Mouse (Mus musculus) lung, adult 2 months (tissue): ENCODE results near the gene Rbfox2. TPM values are rescaled to one million over a fixed set of nuclear protein-coding genes. Genes with fewer than 3 reads are reported as not detected.

Experiments used
- DNase-seq: peaks from one replicate; pipeline ENCODE4 v3.0.0; 2022
- H3K4me1 ChIP-seq: fragments of 200-500 bp; 2 replicates; pipeline ENCODE4 v1.6.1; 2011; ENCODE audit warnings: low read length; ENCODE audit not compliant: control insufficient read depth, insufficient read depth
- H3K4me3 ChIP-seq: fragments of 200-500 bp; replicated peaks from 2 replicates; pipeline ENCODE3; 2011; ENCODE audit warnings: low read depth, mild to moderate bottlenecking, control low read depth, low read length; ENCODE audit errors: extremely low read depth
- CTCF ChIP-seq: fragments of 200-500 bp; IDR thresholded peaks from 2 replicates; pipeline ENCODE4 v1.5.1; 2011; ENCODE audit warnings: mild to moderate bottlenecking, low read length, control low read depth; ENCODE audit not compliant: insufficient read depth
- POLR2A ChIP-seq: fragments of 200-500 bp; IDR thresholded peaks from 2 replicates; pipeline ENCODE4 v1.6.1; 2011; ENCODE audit warnings: low read depth, mild to moderate bottlenecking, control low read depth, low read length, borderline replicate concordance; ENCODE audit errors: extremely low read depth
- WGBS: fragments of 180-500 bp; shearing (Covaris S2); methylation state at CpG from one replicate; pipeline ENCODE4 v1.1.7; 2018; 5-methylcytosine and 5-hydroxymethylcytosine counted together
- polyA plus RNA-seq: library from polyadenylated mRNA; depleted of rRNA; stranded (reverse); fragments of >200 nt; gene quantifications from 2 replicates; pipeline ENCODE4 v1.2.3, GENCODE M21; 2012

Rbfox2 gene
- polyA plus RNA-seq, 1 experiment = 72.0 TPM

DNA sequence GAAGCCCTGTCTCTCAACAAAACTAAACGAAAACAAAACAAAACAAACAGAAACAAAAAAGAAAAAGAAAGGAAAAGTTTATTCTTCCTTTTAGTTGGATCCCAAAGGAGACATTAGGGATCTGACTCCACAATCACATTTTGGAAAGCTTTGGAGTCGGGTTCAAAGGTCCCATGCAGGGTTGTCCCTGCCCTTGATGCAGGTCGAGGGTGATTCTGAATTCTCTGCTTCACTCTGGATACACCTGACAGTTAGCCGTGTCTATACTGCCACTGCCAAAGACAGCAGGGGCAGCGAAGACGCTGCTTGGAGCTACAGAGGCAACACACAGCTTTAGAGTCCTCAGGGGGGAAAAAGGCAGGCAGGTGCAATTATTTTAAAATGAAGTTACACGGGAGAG is 194.9 kb downstream of the Rbfox2 start:
- WGBS = 80% methylated on average over 7 of the region's 7 CpGs
- Histone ChIP-seq H3K4me1 (no peaks in the 10 kb centered on the region), H3K4me3 (no peak overlapping the region)
- TF ChIP-seq POLR2A (no peak), CTCF (no peak)
- no peak for DNase-seq

DNA sequence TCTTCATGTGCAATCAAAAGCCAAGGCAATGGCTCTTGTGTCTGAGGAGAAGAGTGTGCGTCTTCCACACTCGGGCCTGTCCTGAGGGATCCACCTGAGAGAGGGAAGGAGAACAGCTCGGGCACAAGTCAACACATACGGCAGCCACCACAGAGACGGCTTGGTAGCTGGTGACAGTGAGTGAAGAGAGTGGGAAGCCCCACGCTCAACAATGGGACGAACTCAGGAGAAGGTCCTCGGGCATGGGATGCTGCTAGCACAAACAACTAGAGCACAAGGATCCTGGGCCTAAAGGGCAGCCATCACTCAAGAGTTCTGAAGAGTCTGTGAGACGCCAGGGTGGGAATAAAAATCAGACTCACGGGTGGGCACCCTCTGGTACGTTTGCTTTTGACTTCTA is 196.4 kb downstream of the Rbfox2 start:
- TF ChIP-seq POLR2A (no peak), CTCF (no peak)
- no peak for DNase-seq
- Histone ChIP-seq H3K4me3 (no peak overlapping the region), H3K4me1 (no peaks in the 10 kb centered on the region)
- 70% methylated on average over 11 of the region's 11 CpGs for WGBS

DNA sequence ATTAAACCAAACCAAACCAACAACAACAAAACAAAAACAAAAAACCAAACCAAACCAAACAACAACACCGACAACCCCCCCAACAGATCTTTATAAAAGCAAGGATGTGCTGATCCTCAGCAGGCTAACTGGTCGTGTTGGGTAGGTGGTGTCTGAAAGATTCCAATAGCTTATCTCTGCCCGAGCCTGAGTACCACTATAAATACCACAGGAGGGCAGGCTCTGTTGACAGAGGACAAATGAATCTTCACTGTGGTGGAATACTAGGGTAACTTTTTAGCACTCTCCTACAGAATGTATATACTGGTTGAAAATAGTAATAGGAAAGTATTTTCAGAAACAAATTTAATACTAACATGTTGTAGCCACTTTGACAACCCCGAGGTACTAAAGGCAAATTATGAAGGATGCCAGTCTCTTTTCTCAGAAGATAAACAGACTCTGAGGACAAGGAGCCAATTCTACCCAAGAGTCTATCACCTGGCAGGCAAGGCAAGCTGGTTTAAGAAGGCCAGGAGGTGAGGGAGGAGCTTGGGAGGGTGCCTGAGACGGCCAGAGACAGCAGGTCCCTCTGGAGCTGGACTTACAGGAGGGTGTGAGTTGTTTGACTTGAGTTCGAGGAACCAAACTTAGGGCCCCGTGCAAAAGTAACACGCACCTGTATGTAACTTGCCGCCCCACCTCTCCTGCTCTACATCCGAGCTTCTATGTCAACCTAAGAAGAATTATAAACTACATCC is 199.5 kb downstream of the Rbfox2 start:
- WGBS = 74% methylated on average over 10 of the region's 10 CpGs
- TF ChIP-seq POLR2A = no peak
- no peak for TF ChIP-seq CTCF
- no peaks in the 10 kb centered on the region; the same call in 1 of the 2 replicates for H3K4me1 ChIP-seq
- DNase-seq = no peak
- H3K4me3 ChIP-seq = no peak overlapping the region

DNA sequence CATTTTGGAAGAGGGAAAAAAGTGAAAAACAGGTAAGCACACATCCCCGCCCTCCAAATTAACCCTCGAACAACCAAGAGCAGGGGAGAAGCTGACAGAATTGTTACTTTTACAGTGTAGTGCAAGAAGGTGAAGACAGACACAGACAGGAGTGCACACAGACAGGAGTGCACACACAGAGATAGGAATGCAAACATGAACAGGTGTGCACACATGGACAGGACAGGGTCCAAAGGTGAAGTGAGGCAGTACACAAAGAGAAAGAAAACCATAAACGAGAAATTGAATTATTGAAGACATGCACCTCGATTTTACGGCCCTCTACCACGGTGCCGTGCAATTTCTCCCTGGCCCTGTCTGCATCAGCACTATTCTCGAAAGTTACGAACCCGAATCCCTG is 201.5 kb downstream of the Rbfox2 start:
- Histone ChIP-seq H3K4me1 (no peaks in the 10 kb centered on the region; the same call in 1 of the 2 replicates), H3K4me3 (no peak overlapping the region)
- no peak for DNase-seq
- no peak for TF ChIP-seq POLR2A
- no peak for TF ChIP-seq CTCF
- 84% methylated on average over 10 of the region's 10 CpGs for WGBS

DNA sequence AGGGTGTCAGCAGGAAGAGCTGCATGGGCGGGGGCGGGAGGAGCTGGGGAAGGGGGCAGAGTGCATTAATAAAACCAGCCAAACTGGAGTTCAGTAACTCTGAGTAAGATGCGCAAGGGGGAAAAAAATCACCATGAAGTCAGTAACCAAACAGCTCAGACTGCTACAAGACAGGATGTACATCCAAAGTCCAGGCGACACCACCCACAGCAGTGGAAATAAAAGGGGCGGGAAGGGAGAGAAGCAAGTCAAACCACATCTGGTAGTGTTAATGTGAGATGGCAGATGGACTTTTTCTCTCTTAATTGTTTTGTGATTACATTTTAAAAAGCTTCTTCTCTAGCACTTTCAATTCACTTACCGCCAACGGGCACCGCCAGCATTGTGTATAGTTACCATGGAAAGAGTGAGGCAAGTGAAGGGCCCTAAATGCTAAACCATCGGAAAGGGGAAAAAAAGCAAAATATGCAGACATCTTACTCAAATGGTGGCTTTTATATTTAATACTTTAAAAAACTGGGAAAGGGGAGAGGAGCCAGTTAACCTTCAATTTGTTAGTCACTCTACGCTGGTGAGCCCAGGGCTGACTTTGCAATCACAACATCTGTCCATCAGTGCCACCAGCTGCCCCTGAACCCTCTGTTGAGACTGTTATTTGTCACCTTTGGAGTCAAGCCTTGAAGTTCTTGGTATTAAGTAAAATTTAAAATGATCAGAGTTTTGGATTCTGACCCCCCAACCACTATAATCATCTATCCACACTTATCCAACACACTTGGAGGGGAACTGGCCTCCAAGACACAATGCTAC is 202.2 kb downstream of the Rbfox2 start:
- H3K4me1 ChIP-seq = no peaks in the 10 kb centered on the region; the same call in 1 of the 2 replicates
- no peak overlapping the region for H3K4me3 ChIP-seq
- 69% methylated on average over 10 of the region's 10 CpGs for WGBS
- no peak for TF ChIP-seq CTCF
- no peak for TF ChIP-seq POLR2A
- DNase-seq = no peak

DNA sequence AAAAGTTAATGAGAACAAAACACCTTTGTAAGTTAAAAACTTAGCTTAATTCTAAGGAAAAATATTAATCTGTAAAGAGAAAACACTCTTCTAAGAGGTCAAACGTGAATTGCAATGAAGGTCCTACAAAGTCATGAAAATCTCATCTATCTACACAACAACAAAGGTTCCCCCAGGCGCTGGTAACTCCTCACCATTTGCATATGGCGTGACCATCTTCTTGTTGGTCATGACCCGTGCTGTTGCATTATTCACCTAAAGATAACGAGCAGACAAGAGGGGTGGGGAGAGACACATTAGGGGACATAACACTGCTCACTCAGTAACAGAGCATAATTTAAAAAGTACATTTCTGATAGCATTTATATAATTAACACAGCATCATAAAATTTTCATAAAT is 204.1 kb downstream of the Rbfox2 start:
- TF ChIP-seq CTCF (no peak), POLR2A (no peak)
- Histone ChIP-seq H3K4me3 (no peak overlapping the region), H3K4me1 (no peaks in the 10 kb centered on the region; the same call in 1 of the 2 replicates)
- 89% methylated on average over 5 of the region's 5 CpGs for WGBS
- no peak for DNase-seq

DNA sequence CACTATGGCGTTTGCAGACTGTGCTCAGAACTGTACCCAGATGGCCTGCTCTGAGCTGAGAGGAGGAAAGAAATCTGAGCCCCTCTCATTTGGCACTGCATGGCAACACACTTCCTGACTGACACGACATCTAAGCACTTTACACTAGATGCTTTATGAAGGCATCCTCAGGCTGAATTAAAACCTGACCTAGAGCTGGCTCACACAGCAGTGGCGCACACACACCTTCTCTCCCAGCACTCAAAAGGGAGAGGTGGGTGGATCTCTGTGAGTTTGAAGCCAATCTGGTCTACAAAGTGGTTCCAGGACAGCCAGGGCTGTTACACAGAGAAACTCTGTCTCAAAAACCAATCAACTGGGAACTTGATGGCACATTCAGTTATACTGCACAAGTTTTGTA is 207.0 kb downstream of the Rbfox2 start:
- WGBS = 60% methylated on average over 3 of the region's 3 CpGs
- Histone ChIP-seq H3K4me3 (no peak overlapping the region), H3K4me1 (no peaks in the 10 kb centered on the region; the same call in 1 of the 2 replicates)
- TF ChIP-seq CTCF (no peak), POLR2A (no peak)
- DNase-seq = no peak

DNA sequence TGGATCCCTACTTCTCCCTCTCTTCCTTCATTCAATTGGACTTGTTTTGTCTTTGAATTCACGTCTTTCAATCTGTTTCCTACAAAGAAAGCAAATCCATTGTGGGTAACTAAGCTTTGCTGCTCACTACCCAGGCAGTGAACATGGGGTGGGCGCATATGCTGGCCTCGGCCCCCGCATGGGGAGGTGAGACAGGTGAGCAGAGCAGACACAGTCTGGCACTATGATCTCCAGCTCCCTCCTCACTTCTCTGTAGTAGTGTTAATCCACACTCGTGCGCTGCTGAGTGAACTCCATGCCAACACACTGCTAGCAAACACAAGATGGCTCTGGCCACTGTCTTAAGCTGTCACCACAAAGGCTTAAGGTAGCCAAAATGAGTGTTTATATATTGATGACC is 209.4 kb downstream of the Rbfox2 start:
- no peak overlapping the region for H3K4me3 ChIP-seq
- no peak for DNase-seq
- H3K4me1 ChIP-seq = no peaks in the 10 kb centered on the region; the same call in 1 of the 2 replicates
- 93% methylated on average over 6 of the region's 6 CpGs for WGBS
- TF ChIP-seq CTCF (no peak), POLR2A (no peak)

DNA sequence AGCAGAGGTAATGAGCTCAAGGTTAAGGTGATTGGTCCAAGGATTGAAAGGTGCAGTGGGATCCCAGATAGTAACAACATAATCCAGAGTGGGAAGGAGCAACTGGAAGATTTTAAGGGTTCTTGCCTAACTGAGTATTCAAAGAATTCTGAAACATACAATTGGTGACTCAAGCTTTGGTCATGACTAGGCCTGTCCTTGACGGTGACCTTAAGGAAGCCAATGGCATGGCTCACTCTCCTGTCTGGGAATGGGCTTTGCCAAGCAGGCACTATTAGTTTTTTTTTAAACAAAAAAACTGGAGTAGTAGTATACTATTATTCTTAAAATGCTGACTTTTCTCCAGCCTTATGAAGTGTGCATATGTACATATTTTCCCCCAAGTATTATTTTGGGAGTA is 211.6 kb downstream of the Rbfox2 start:
- no peaks in the 10 kb centered on the region; the same call in 1 of the 2 replicates for H3K4me1 ChIP-seq
- TF ChIP-seq CTCF (no peak), POLR2A (no peak)
- WGBS = 80% methylated on average over 1 of the region's 1 CpGs
- DNase-seq = no peak
- H3K4me3 ChIP-seq = no peak overlapping the region
